Mouse (Mus musculus): ENCODE data around the gene Ppp1r16b. TPM values are rescaled to one million over a fixed set of nuclear protein-coding genes. Genes with fewer than 3 reads are reported as not detected.

Ppp1r16b gene
- polyA plus RNA-seq, 1 experiment, result 0.04 TPM

GRCm38 (mm10) chr2:158738591-158738990 is 73.4 kb downstream of the Ppp1r16b start:
- no peaks in the 10 kb centered on the region for H3K36me3 ChIP-seq (ENCODE audit: control insufficient read depth, insufficient read depth)

GRCm38 (mm10) chr2:158739113-158739512 is 73.9 kb downstream of the Ppp1r16b start:
- H3K79me2 ChIP-seq (ENCODE audit: control insufficient read depth, insufficient read depth), result no peaks in the 10 kb centered on the region
- TF ChIP-seq USF1 (IDR thresholded peaks at IDR 0.05; ENCODE audit: low read depth) (no peak), MAX (IDR thresholded peaks at IDR 0.05) (no peak), CEBPB (IDR thresholded peaks at IDR 0.05; ENCODE audit: low read depth) (no peak), FOSL1 (IDR thresholded peaks at IDR 0.05; ENCODE audit: insufficient read depth, low read length, poor library complexity, severe bottlenecking) (no peak), MYOG (IDR thresholded peaks at IDR 0.05; ENCODE audit: control insufficient read depth, extremely low read depth, insufficient read length) (no peak), CTCF (IDR thresholded peaks at IDR 0.05; ENCODE audit: control insufficient read depth, insufficient read depth, insufficient read length) (no peak), MYOD1 (IDR thresholded peaks at IDR 0.05; ENCODE audit: control insufficient read depth, insufficient read length, low read depth) (no peak)
- H3K4me3 ChIP-seq (ENCODE audit: insufficient read depth, poor library complexity, severe bottlenecking), result no peak overlapping the region
- H3K27me3 ChIP-seq (ENCODE audit: control insufficient read depth, insufficient read depth, insufficient read length), result no peaks in the 10 kb centered on the region
- H3ac ChIP-seq (ENCODE audit: control insufficient read depth, insufficient read length, low read depth), result no peak overlapping the region
- H3K36me3 ChIP-seq (ENCODE audit: control insufficient read depth, insufficient read depth), result no peaks in the 10 kb centered on the region
- no peaks in the 10 kb centered on the region for H3K79me3 ChIP-seq (ENCODE audit: low read depth)

More at GRCm38 (mm10) chr2:158738591-158738990, 73.4 kb downstream of the Ppp1r16b start:
- no peak overlapping the region for H3K4me3 ChIP-seq (ENCODE audit: insufficient read depth, poor library complexity, severe bottlenecking)
- TF ChIP-seq CEBPB (IDR thresholded peaks at IDR 0.05; ENCODE audit: low read depth) (no peak), CTCF (IDR thresholded peaks at IDR 0.05; ENCODE audit: control insufficient read depth, insufficient read depth, insufficient read length) (no peak), MYOG (IDR thresholded peaks at IDR 0.05; ENCODE audit: control insufficient read depth, extremely low read depth, insufficient read length) (no peak), MYOD1 (IDR thresholded peaks at IDR 0.05; ENCODE audit: control insufficient read depth, insufficient read length, low read depth) (no peak), MAX (IDR thresholded peaks at IDR 0.05) (no peak), USF1 (IDR thresholded peaks at IDR 0.05; ENCODE audit: low read depth) (no peak), FOSL1 (IDR thresholded peaks at IDR 0.05; ENCODE audit: insufficient read depth, low read length, poor library complexity, severe bottlenecking) (no peak)
- H3K79me2 ChIP-seq (ENCODE audit: control insufficient read depth, insufficient read depth), result no peaks in the 10 kb centered on the region
- H3K27me3 ChIP-seq (ENCODE audit: control insufficient read depth, insufficient read depth, insufficient read length), result no peaks in the 10 kb centered on the region
- no peaks in the 10 kb centered on the region for H3K79me3 ChIP-seq (ENCODE audit: low read depth)
- no peak overlapping the region for H3ac ChIP-seq (ENCODE audit: control insufficient read depth, insufficient read length, low read depth)

GRCm38 (mm10) chr2:158741011-158741501 is 75.9 kb downstream of the Ppp1r16b start:
- TF ChIP-seq MYOD1 (IDR thresholded peaks at IDR 0.05; ENCODE audit: control insufficient read depth, insufficient read length, low read depth) (no peak), CEBPB (IDR thresholded peaks at IDR 0.05; ENCODE audit: low read depth) (no peak), FOSL1 (IDR thresholded peaks at IDR 0.05; ENCODE audit: insufficient read depth, low read length, poor library complexity, severe bottlenecking) (no peak), CTCF (IDR thresholded peaks at IDR 0.05; ENCODE audit: control insufficient read depth, insufficient read depth, insufficient read length) (no peak), USF1 (IDR thresholded peaks at IDR 0.05; ENCODE audit: low read depth) (no peak), MAX (IDR thresholded peaks at IDR 0.05) (no peak), MYOG (IDR thresholded peaks at IDR 0.05; ENCODE audit: control insufficient read depth, extremely low read depth, insufficient read length) (no peak)
- H3K27me3 ChIP-seq (ENCODE audit: control insufficient read depth, insufficient read depth, insufficient read length), result no peaks in the 10 kb centered on the region

GRCm38 (mm10) chr2:158742431-158742830 is 77.2 kb downstream of the Ppp1r16b start:
- no peaks in the 10 kb centered on the region for H3K79me3 ChIP-seq (ENCODE audit: low read depth)
- no peak overlapping the region for H3K4me3 ChIP-seq (ENCODE audit: insufficient read depth, poor library complexity, severe bottlenecking)
- no peaks in the 10 kb centered on the region for H3K79me2 ChIP-seq (ENCODE audit: control insufficient read depth, insufficient read depth)
- no peak for TF ChIP-seq CEBPB (IDR thresholded peaks at IDR 0.05; ENCODE audit: low read depth)
- TF ChIP-seq USF1 (IDR thresholded peaks at IDR 0.05; ENCODE audit: low read depth), result no peak
- no peak for TF ChIP-seq MAX (IDR thresholded peaks at IDR 0.05)
- TF ChIP-seq MYOG (IDR thresholded peaks at IDR 0.05; ENCODE audit: control insufficient read depth, extremely low read depth, insufficient read length), result no peak
- TF ChIP-seq FOSL1 (IDR thresholded peaks at IDR 0.05; ENCODE audit: insufficient read depth, low read length, poor library complexity, severe bottlenecking), result no peak
- no peak for TF ChIP-seq CTCF (IDR thresholded peaks at IDR 0.05; ENCODE audit: control insufficient read depth, insufficient read depth, insufficient read length)
- TF ChIP-seq MYOD1 (IDR thresholded peaks at IDR 0.05; ENCODE audit: control insufficient read depth, insufficient read length, low read depth), result no peak
- H3ac ChIP-seq (ENCODE audit: control insufficient read depth, insufficient read length, low read depth), result no peak overlapping the region
- H3K36me3 ChIP-seq (ENCODE audit: control insufficient read depth, insufficient read depth), result no peaks in the 10 kb centered on the region
- H3K27me3 ChIP-seq (ENCODE audit: control insufficient read depth, insufficient read depth, insufficient read length), result peaks cover 5% of the 10 kb centered on the region

More at GRCm38 (mm10) chr2:158741011-158741501, 75.9 kb downstream of the Ppp1r16b start:
- Histone ChIP-seq H3ac (ENCODE audit: control insufficient read depth, insufficient read length, low read depth) (no peak overlapping the region), H3K79me3 (ENCODE audit: low read depth) (no peaks in the 10 kb centered on the region), H3K79me2 (ENCODE audit: control insufficient read depth, insufficient read depth) (no peaks in the 10 kb centered on the region), H3K36me3 (ENCODE audit: control insufficient read depth, insufficient read depth) (no peaks in the 10 kb centered on the region), H3K4me3 (ENCODE audit: insufficient read depth, poor library complexity, severe bottlenecking) (no peak overlapping the region)

GRCm38 (mm10) chr2:158743518-158744141 is 78.4 kb downstream of the Ppp1r16b start:
- no peak for TF ChIP-seq USF1 (IDR thresholded peaks at IDR 0.05; ENCODE audit: low read depth)
- H3K36me3 ChIP-seq (ENCODE audit: control insufficient read depth, insufficient read depth), result no peaks in the 10 kb centered on the region
- no peak overlapping the region for H3K4me3 ChIP-seq (ENCODE audit: insufficient read depth, poor library complexity, severe bottlenecking)
- no peak overlapping the region for H3ac ChIP-seq (ENCODE audit: control insufficient read depth, insufficient read length, low read depth)
- H3K27me3 ChIP-seq (ENCODE audit: control insufficient read depth, insufficient read depth, insufficient read length), result peaks cover 5% of the 10 kb centered on the region
- no peaks in the 10 kb centered on the region for H3K79me3 ChIP-seq (ENCODE audit: low read depth)
- H3K79me2 ChIP-seq (ENCODE audit: control insufficient read depth, insufficient read depth), result no peaks in the 10 kb centered on the region

GRCm38 (mm10) chr2:158745049-158745482 is 79.9 kb downstream of the Ppp1r16b start:
- H3K36me3 ChIP-seq (ENCODE audit: control insufficient read depth, insufficient read depth), result no peaks in the 10 kb centered on the region
- no peak overlapping the region for H3ac ChIP-seq (ENCODE audit: control insufficient read depth, insufficient read length, low read depth)
- no peak overlapping the region for H3K4me3 ChIP-seq (ENCODE audit: insufficient read depth, poor library complexity, severe bottlenecking)
- H3K27me3 ChIP-seq (ENCODE audit: control insufficient read depth, insufficient read depth, insufficient read length), result peaks cover 5% of the 10 kb centered on the region
- no peaks in the 10 kb centered on the region for H3K79me2 ChIP-seq (ENCODE audit: control insufficient read depth, insufficient read depth)
- H3K79me3 ChIP-seq (ENCODE audit: low read depth), result no peaks in the 10 kb centered on the region
- no peak for TF ChIP-seq MAX (IDR thresholded peaks at IDR 0.05)
- no peak for TF ChIP-seq CEBPB (IDR thresholded peaks at IDR 0.05; ENCODE audit: low read depth)
- TF ChIP-seq FOSL1 (IDR thresholded peaks at IDR 0.05; ENCODE audit: insufficient read depth, low read length, poor library complexity, severe bottlenecking), result no peak

All from C2C12 (cell line).